Mouse (Mus musculus) layer of hippocampus, adult 8-10 months (tissue): Measurements from ENCODE around the gene Trpm3. TPM values are rescaled to one million over a fixed set of nuclear protein-coding genes. Genes with fewer than 3 reads are reported as not detected.
A peak's percentile ranks its signal among the peaks of the same experiment; 100 is the strongest.
"Not testable (repeated sequence)": the region's sequence is repeated elsewhere in the genome, so short reads cannot be mapped to it uniquely, and the experiment has no call there.

ENCODE experiments used
- DNase-seq, 2 experiments: peaks; one replicate each; pipeline ENCODE4 v3.0.0; 2022; ENCODE audit warnings: low spot score in 2 of 2
- total RNA-seq, 4 experiments: library from RNA; stranded (reverse); gene quantifications; 2 replicates each; pipeline ENCODE4 v1.2.4; 2022

Gene Trpm3
- total RNA-seq, 4 experiments from 2014 or later: 55.8 to 63.2 (median 60.7) TPM

DNA sequence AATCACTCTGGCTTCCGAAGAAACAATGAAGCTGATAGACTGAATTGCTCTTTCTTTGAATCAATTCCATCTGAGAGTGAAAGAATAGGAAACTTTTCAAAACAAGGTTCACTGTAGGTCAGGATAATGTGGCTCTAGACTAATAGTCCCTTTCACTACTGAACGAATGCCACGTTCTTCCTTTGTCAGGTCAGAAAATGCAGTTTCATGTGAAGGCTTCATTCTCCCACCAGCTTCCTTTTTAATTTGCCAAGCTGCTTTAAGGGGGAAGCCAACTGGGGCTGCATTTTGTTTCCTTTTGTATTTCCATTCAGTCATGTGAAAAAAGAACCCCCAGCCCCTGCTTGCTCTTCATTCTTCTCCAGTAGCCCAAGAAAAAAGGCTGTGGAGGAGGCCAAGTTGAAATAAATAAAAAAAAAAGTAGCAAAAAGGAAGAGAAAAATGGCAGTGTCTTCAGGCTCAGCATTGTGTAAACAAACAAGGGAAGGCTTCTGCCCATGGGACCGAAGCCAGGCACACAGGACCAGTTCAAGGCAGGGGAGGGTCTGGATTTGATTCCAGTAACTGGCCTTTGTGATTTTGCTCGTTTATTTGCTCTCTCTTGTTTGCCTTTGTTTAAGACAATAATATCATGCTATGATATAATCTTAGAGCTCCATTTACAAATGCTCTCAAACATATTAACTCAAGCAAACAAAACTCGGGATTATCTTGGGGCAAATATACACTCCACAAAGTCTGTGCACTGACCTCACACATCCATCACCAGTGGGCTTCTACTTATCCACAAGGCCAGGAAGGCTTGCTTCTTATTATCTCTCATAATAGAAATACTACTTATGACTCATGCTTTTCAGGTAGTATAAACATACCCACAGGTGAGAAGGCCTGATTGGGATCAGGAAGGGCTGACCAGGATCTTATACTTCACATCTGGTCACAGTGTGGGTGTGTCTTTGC lies 702.5 kb downstream of the Trpm3 start:
- DNase-seq: no peak

DNA sequence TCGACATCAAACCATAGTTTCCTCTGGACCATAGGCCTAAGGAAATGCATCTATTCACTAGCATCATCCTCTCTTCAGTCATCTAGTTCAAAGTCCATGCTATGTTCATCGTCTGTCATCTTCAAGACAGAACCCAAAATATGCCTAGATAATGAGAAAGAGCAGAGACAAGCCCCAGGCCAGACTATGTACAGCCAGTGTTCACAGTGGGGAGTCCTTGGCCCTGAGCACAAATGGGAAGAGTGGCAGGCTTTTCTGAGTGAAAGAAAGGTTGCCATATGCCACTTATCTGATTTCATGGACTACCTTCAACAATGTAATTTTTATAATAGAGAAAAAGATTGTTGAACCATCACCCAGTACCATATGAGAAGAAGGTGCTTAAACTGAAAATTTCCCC lies 703.9 kb downstream of the Trpm3 start:
- DNase-seq: no peak

GRCm38 (mm10) chr19:22847696-22848095 lies 708.9 kb downstream of the Trpm3 start:
- peak; percentile 30 to 40 for DNase-seq

DNA sequence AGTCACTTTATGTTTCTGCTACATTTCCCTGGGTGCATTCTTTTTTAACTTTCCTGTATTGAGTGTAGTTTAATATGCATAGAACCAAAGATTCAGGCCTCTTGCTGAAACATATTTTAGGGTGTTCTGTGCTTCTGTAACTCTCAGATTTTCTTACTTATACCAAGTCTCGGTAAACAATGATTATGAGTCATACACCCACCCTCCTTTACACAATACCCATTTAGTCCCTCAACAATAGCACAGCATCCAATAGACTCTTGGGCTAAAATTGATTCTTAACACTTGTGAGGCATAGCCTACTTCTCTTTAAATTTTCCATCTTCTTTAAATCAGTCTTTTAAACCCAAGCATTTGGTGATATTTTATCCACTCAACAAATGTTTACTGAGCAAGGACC lies 709.4 kb downstream of the Trpm3 start:
- DNase-seq: no peak

GRCm38 (mm10) chr19:22848783-22849576 lies 710.1 kb downstream of the Trpm3 start:
- DNase-seq: no peak

DNA sequence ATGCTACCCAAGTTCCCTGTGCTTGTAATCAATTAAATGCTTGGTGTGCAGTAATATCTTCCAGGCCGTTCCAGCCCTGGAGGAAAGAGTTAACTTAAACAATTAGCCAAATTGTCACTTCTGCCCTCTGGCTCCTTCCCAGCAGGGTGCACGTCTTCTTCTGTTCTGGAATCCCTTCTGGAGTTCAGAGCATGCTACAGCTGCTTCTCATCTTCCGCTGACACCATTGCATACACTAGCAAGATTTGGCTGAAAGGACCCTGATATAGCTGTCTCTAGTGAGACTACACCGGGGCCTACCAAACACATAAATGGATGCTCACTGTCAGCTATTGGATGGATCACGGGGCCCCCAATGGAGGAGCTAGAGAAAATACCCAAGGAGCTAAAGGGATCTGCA lies 712.6 kb downstream of the Trpm3 start:
- DNase-seq: not testable (repeated sequence)

- no peak for DNase-seq
Measured at GRCm38 (mm10) chr19:22859644-22860043, 720.8 kb downstream of the Trpm3 start.

DNA sequence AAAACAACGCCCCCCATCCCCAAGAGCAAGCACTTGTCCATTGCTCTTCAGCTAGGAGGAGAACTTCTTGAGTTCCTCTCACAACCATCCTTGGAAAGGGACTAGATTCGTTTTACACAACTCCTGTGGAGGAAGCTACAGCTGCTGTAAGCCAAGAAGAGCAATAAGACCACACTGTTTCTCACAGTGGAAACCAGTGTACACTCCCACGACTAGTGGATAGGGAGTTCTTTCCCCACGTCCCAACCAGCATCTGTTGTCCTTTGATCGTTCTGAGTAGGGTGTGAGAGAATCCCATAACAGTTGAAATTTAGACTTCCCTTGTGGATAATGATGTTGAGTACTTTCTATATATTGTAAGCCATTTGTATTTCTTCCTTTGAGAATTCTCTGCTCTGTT lies 728.6 kb downstream of the Trpm3 start:
- DNase-seq: no peak

DNA sequence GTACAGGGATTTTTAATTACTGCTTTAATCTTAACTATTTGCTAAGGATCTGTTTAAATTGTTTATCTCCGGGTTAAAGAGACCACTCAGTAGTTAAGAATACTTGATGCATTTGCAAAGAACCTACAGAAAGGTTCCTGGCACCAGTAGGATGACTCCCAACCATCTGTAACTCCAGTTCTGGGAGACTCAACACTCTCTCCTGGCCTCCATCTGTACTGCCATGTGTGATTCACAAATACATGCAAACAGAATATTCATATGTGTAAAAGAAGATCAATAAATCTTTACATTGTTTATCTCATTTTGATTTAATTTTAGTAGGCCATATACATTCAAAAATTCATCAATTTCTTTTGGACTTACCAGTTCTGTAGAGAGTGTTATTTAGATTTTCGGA lies 731.0 kb downstream of the Trpm3 start:
- no peak for DNase-seq

DNA sequence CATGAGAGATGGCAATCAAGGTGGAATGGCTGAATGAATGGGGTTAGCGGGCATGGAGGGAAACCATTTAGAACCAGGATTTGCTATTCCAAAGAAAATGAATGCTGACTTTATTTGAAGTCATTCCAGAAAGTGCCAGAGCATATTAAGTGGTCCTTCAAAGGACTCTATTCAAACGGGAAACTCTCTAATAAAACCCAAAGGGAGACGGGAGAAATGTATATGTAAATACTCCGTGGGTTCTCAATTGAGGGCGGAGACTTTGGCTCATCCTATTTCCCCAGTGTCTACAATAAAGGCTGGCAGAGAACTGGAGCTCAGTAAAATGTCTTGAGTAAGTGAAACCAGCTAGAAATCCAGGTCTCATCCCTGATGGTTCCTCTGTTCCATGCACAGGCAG lies 733.6 kb downstream of the Trpm3 start:
- DNase-seq: no peak

DNA sequence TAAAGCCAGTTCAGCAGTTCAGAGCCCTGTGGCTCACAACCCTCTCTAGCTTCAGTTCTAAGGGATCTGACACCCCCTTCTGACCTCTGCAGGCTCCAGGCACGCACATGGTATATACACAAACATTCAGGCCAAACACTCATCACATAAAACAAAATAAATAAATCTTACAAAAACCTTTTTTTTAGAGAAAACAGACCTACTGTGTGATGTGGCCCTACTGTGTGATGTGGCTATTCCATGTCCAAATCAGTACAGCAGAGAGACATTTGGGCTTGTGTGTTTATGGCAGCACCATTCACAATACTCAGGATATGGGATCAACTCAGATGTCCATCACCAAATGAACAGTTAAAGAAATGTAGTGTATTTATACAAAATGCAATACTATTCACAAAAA lies 741.4 kb downstream of the Trpm3 start:
- DNase-seq: no peak

GRCm38 (mm10) chr19:22882670-22883111 lies 743.8 kb downstream of the Trpm3 start:
- DNase-seq: no peak

- DNase-seq: no peak
Measured at GRCm38 (mm10) chr19:22883154-22883553, 744.3 kb downstream of the Trpm3 start.

GRCm38 (mm10) chr19:22883744-22884317 lies 745.0 kb downstream of the Trpm3 start:
- DNase-seq: peak; percentile 44 to 73

DNA sequence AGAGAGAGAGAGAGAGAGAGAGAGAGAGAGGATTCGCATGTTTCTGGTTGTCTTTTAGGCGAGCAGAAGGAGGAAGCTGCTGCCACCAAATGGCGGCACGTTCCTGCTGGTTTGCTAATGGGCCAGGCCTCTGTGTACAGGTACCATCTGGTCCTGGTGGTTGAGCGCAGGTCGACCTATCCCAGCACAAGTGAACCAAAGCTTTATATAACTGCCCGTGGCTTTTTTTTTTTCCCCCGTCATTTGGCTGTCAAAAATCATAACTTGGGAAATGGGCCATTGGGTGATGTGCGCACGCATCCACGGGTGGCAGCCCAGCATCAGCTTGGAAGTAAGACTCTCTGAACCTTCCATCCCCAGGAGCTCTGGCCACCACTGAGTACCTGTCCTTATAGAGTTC lies 745.5 kb downstream of the Trpm3 start:
- peak in 1 of 2 experiments; percentile 53 for DNase-seq

GRCm38 (mm10) chr19:22885051-22885450 lies 746.2 kb downstream of the Trpm3 start:
- DNase-seq: no peak

GRCm38 (mm10) chr19:22901892-22902291 lies 763.0 kb downstream of the Trpm3 start:
- no peak for DNase-seq

DNA sequence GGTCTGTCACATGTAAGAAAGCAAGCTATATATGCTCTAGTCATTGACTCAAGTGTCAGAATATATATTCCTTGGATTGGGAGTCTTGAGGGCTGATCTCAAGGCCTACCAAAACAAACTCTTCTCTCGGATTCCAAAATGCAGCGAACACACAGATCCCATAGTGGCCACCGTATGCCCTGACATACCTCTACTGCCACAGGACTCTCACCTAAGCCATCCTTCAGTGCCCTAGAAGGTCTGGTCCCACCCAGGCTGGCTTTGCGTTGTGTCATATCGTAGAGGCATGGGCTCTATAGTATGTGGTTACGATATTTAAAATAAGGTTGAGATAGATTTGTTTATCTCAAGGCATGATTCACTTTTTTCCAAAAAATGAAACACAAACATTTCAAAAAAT lies 763.5 kb downstream of the Trpm3 start:
- no peak for DNase-seq

GRCm38 (mm10) chr19:22905066-22905482 lies 766.2 kb downstream of the Trpm3 start:
- DNase-seq: peak; percentile 77 to 80

DNA sequence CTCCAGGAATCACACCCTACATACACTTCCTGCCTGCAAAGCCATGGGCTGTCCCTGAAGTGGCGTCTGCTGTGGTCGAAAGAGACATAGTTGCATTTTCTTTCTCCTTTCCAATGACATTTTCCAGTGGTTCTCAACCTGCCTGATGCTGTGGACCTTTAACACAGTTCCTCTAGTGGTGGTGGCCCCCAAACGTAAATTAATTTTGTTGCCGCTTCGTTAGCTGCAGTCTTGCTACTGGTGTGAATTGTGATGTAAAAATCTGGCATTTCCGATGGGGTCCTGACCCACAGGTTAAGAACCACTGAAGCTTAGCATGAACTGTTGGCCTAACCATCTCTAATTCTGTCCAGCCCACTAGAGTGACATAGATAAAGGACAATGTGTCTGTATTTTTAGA lies 771.8 kb downstream of the Trpm3 start:
- no peak for DNase-seq

DNA sequence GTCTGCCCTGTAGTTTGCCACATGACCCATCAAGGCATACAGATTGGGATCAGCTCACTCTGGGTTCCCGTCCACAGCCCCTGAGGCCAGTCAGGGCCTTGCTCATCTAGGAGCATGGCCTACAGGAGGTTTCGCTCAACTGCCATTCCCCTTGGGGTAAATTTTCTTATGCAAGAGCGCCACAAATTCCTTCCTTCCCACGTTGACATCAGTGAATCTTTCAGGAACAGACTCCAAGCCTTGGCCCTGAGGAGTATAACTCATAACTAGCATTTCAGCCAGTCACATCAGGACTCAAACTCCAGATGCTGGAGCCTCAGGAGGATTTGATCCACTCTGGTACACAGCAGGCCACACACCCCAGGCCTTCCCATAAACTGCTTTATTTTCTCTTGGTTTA lies 774.1 kb downstream of the Trpm3 start:
- no peak for DNase-seq
